Comparison of ENCODE assay signal across 18 mouse cellular contexts in the genomic region with DNA sequence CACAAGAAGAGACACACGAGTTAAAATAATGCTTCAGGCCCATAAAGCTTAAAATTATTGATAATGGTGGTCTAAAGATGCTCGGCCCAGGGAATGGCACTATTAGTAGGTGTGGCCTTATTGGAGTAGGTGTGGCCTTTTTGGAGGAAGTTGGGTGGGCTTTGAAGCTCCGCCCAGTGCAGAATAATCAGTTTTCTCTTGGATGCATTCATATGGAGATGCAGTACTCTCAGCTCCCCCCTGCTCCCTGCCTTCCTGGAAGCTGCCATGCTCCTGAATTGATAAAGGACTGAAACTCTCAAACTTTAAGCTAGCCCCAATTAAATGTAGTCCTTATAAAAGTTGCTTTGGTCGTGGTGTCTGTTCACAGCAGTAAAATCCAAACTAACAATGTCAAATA.
"Had no signal": no experiment of that assay in that cellular context is flagged by ENCODE, and none has a peak within 500 bp of the region (broad histone marks: within the 10 kb centered on the region; RNA-seq: fewer than 3 reads in every experiment).

No protein-coding gene starts in this region.

- H3K9me3 ChIP-seq: midbrain, embryonic 15.5 days; neural tube, embryonic 13.5 days; neural tube, embryonic 15.5 days; stomach, embryonic 15.5 days had no signal

- H3K27me3 ChIP-seq: megakaryocyte, embryonic 14.5 days; midbrain, embryonic 13.5 days; midbrain, embryonic 15.5 days; neural tube, embryonic 13.5 days; neural tube, embryonic 15.5 days; stomach, embryonic 15.5 days had no signal

- H3K27ac ChIP-seq: macrophage; midbrain, embryonic 13.5 days; midbrain, embryonic 15.5 days; neural tube, embryonic 13.5 days; neural tube, embryonic 15.5 days; stomach, embryonic 15.5 days; stomach, postnatal 0 days had no signal

- H3K36me3 ChIP-seq: midbrain, embryonic 15.5 days; stomach, embryonic 15.5 days had no signal

- DNase-seq: lung, adult 18-20 months; lung, embryonic 14.5 days; lung, postnatal 14 days; lung, postnatal 36 days; retina, postnatal 1 day; right cerebral cortex, adult 18-20 months; right cerebral cortex, postnatal 14 days; thymus, adult 2 months; thymus, postnatal 25 days; thymus, postnatal 4 days had no signal

- H3K4me3 ChIP-seq: megakaryocyte, embryonic 14.5 days; midbrain, embryonic 13.5 days; midbrain, embryonic 15.5 days; neural tube, embryonic 13.5 days; neural tube, embryonic 15.5 days; stomach, embryonic 15.5 days had no signal

- H3K9ac ChIP-seq: lung, embryonic 14.5 days; midbrain, embryonic 13.5 days; midbrain, embryonic 15.5 days; neural tube, embryonic 13.5 days; neural tube, embryonic 15.5 days; stomach, embryonic 15.5 days had no signal
